Comparison of ENCODE assay signal across 8 mouse cellular contexts in the genomic region with DNA sequence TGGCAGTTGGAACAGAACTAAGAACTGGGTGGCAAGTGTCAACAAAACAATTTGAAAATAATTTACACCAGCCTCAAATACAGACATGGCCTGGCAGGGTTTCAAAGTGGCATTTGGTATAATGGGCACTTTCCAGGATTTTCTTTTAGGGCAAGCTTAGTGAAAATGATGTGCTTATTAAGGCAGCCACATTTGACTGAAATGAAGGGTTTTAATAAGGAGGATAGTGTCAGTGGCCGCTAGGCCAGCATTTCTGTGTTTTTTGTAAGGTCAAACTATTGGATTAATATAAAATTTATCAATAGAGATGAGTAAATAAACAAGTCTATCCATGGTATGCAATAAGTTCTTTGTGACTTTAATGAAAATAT. TPM values are rescaled to one million over a fixed set of nuclear protein-coding genes. Genes with fewer than 3 reads are reported as not detected.
DNase-seq lines count a peak whose midpoint lies in the region; ATAC-seq lines count a peak whose summit lies in the region.
"Had no signal": no experiment of that assay in that cellular context is flagged by ENCODE, and none has a peak within 500 bp of the region (broad histone marks: within the 10 kb centered on the region; RNA-seq: fewer than 3 reads in every experiment).

No protein-coding gene starts in this region.

- ATAC-seq in lung, embryonic 16.5 days (ENCODE audit: low read depth): no peak
- ATAC-seq in liver, embryonic 11.5 days (replicated peaks; ENCODE audit: low FRiP score): no peak
- no peak for ATAC-seq in stomach, embryonic 16.5 days (ENCODE audit: insufficient read depth, low FRiP score)

- WGBS in lung, embryonic 16.5 days: 41% methylated on average over 1 of the region's 1 CpGs
- 74% methylated on average over 1 of the region's 1 CpGs for WGBS in hindbrain, embryonic 10.5 days
- 70% methylated on average over 1 of the region's 1 CpGs for WGBS in liver, embryonic 11.5 days
- 71% methylated on average over 1 of the region's 1 CpGs for WGBS in stomach, embryonic 16.5 days

- no peaks in the 10 kb centered on the region for H3K27me3 ChIP-seq in lung, embryonic 16.5 days (ENCODE audit: control insufficient read depth, insufficient read depth, low read depth, low read length)
- no peaks in the 10 kb centered on the region for H3K27me3 ChIP-seq in hindbrain, embryonic 10.5 days (ENCODE audit: insufficient read depth, poor library complexity, severe bottlenecking)
- no peaks in the 10 kb centered on the region for H3K27me3 ChIP-seq in liver, embryonic 11.5 days (replicated peaks; ENCODE audit: control insufficient read depth, insufficient read depth, low read length)
- no peaks in the 10 kb centered on the region for H3K27me3 ChIP-seq in stomach, embryonic 16.5 days (ENCODE audit: control insufficient read depth, insufficient read depth, low read length)

- peak overlapping the region; percentile 36; the same call in 1 of the 2 replicates for H3K27ac ChIP-seq in lung, embryonic 16.5 days (ENCODE audit: low read length)
- H3K27ac ChIP-seq in hindbrain, embryonic 10.5 days: no peak overlapping the region
- H3K27ac ChIP-seq in liver, embryonic 11.5 days (ENCODE audit: low read depth, low read length): no peak overlapping the region
- no peak overlapping the region for H3K27ac ChIP-seq in stomach, embryonic 16.5 days (ENCODE audit: low read length)

- no peak overlapping the region for H3K9ac ChIP-seq in lung, embryonic 16.5 days (ENCODE audit: low read length)
- no peak overlapping the region for H3K9ac ChIP-seq in liver, embryonic 11.5 days (ENCODE audit: low read depth, low read length)
- H3K9ac ChIP-seq in stomach, embryonic 16.5 days (ENCODE audit: low read length): no peak overlapping the region

- H3K4me3 ChIP-seq in lung, embryonic 16.5 days (ENCODE audit: low read length): peak overlapping the region; percentile 43
- H3K4me3 ChIP-seq in hindbrain, embryonic 10.5 days: peak overlapping the region; percentile 48
- H3K4me3 ChIP-seq in liver, embryonic 11.5 days (ENCODE audit: low read depth, low read length): peak overlapping the region; percentile 34; the same call in 1 of the 2 replicates
- H3K4me3 ChIP-seq in stomach, embryonic 16.5 days (replicated peaks; ENCODE audit: low read length): peak overlapping the region; percentile 41; the same call in 1 of the 2 replicates
- H3K4me3 ChIP-seq: myocyte had no signal

- DNase-seq in lung, postnatal 36 days: no peak
- DNase-seq in hindbrain, embryonic 10.5 days (ENCODE audit: low spot score): no peak
- DNase-seq in liver, embryonic 11.5 days (ENCODE audit: low spot score): no peak
- DNase-seq in right cerebral cortex, postnatal 4 days: no peak
- DNase-seq in kidney, adult 18-20 months: no peak

- H3K4me2 ChIP-seq in lung, embryonic 16.5 days (ENCODE audit: low read depth, low read length): peak overlapping the region; percentile 52
- H3K4me2 ChIP-seq in liver, embryonic 11.5 days: peak overlapping the region; percentile 51; the same call in 1 of the 2 replicates
- H3K4me2 ChIP-seq in stomach, embryonic 16.5 days (ENCODE audit: low read depth, low read length): peak overlapping the region; percentile 55

- no peaks in the 10 kb centered on the region for H3K4me1 ChIP-seq in lung, embryonic 16.5 days (replicated peaks; ENCODE audit: control insufficient read depth, insufficient read depth, low read length)
- H3K4me1 ChIP-seq in hindbrain, embryonic 10.5 days (replicated peaks): no peaks in the 10 kb centered on the region
- no peaks in the 10 kb centered on the region for H3K4me1 ChIP-seq in liver, embryonic 11.5 days (replicated peaks; ENCODE audit: control insufficient read depth, insufficient read depth, low read length)
- H3K4me1 ChIP-seq in stomach, embryonic 16.5 days (ENCODE audit: control insufficient read depth, insufficient read depth, low read length): no peaks in the 10 kb centered on the region

- H3K36me3 ChIP-seq in lung, embryonic 16.5 days (ENCODE audit: control insufficient read depth, insufficient read depth, low read length): no peaks in the 10 kb centered on the region
- H3K36me3 ChIP-seq in hindbrain, embryonic 10.5 days: no peaks in the 10 kb centered on the region
- no peaks in the 10 kb centered on the region for H3K36me3 ChIP-seq in liver, embryonic 11.5 days (ENCODE audit: control insufficient read depth, insufficient read depth, low read length)
- H3K36me3 ChIP-seq in stomach, embryonic 16.5 days (ENCODE audit: control insufficient read depth, insufficient read depth, low read length): no peaks in the 10 kb centered on the region

- H3K9me3 ChIP-seq in lung, embryonic 16.5 days (ENCODE audit: control insufficient read depth, low read length): no peaks in the 10 kb centered on the region
- H3K9me3 ChIP-seq in hindbrain, embryonic 10.5 days: no peaks in the 10 kb centered on the region
- no peaks in the 10 kb centered on the region for H3K9me3 ChIP-seq in liver, embryonic 11.5 days (ENCODE audit: control insufficient read depth, low read length)
- no peaks in the 10 kb centered on the region for H3K9me3 ChIP-seq in stomach, embryonic 16.5 days (replicated peaks; ENCODE audit: control insufficient read depth, low read length)

RNA-seq across cellular contexts. Expression of a gene that starts 0.5 kb away (rescaled TPM):
- 0.91 and 1.3 TPM in 2 replicates for polyA plus RNA-seq in lung, embryonic 16.5 days (2015; fragmentation: Nextera tagmentation; extraction: Ambion mirVana)
- 1.0 TPM in 2 replicates for polyA plus RNA-seq in hindbrain, embryonic 10.5 days (2016; fragmentation: Nextera tagmentation; extraction: Ambion mirVana)
- 0.03 and 0.15 TPM in 2 replicates for polyA plus RNA-seq in liver, embryonic 11.5 days (2014; fragmentation: Nextera tagmentation; extraction: Ambion mirVana)
- 0.15 and 0.49 TPM in 2 replicates for polyA plus RNA-seq in stomach, embryonic 16.5 days (2015; fragmentation: Nextera tagmentation; extraction: Ambion mirVana)
- polyA plus RNA-seq: myocyte had no signal
